Mouse (Mus musculus) stomach, postnatal 0 days (tissue): Measurements from ENCODE around the gene Zfp472.

Experiments
- CTCF ChIP-seq: IDR thresholded peaks from 2 replicates; pipeline ENCODE4 v1.5.1; 2016; ENCODE audit warnings: antibody characterized with exemption, low read depth, mild to moderate bottlenecking, moderate library complexity
- EP300 ChIP-seq: optimal IDR thresholded peaks from 2 replicates; pipeline ENCODE3; 2016; ENCODE audit warnings: antibody characterized with exemption

DNA sequence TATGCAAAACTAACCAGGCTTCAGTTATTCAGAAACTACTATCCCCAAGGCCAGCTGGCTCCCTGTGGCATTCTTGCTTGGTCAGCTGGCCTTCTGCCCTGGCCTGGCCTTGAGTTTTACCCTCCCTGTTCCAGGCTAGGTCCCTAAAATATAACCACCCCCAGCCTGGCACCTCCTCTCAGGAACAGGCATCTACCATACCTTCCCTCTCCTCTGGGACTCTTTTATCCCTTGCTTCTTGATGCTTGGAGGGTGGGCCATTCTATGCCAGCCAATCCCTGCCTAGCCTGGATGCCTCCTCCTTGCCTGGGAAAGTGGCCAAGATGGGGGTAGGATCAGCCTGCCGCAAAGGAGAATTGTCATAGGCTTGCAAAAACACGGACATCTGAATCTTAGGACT is 48.5 kb upstream of the Zfp472 start, which contains the start of gene Cyp4f14:
- TF ChIP-seq CTCF (no peak), EP300 (no peak)
